Comparison of ENCODE assay signal across 14 mouse cellular contexts in genomic region chr10:123456800-123457199, GRCm38 (mm10).
A peak's percentile ranks its signal among the peaks of the same experiment; 100 is the strongest.
DNase-seq lines count a peak whose midpoint lies in the region; ATAC-seq and TF ChIP-seq lines count a peak whose summit lies in the region.
"Had no signal": no experiment of that assay in that cellular context is flagged by ENCODE, and none has a peak within 500 bp of the region (broad histone marks: within the 10 kb centered on the region; RNA-seq: fewer than 3 reads in every experiment).

No protein-coding gene starts in this region.

- TF ChIP-seq EP300 in lung, postnatal 0 days (IDR thresholded peaks at IDR 0.05) = no peak

- no peak overlapping the region for H3K4me2 ChIP-seq in hindbrain, embryonic 14.5 days (replicated peaks)
- no peak overlapping the region for H3K4me2 ChIP-seq in lung, postnatal 0 days (replicated peaks; ENCODE audit: low read depth, low read length)
- H3K4me2 ChIP-seq: embryonic facial prominence, embryonic 12.5 days; forebrain, embryonic 12.5 days had no signal

- TF ChIP-seq CTCF in lung, postnatal 0 days (IDR thresholded peaks at IDR 0.05) = peak; percentile 61

- no peaks in the 10 kb centered on the region for H3K4me1 ChIP-seq in hindbrain, embryonic 14.5 days (replicated peaks; ENCODE audit: control insufficient read depth, insufficient read depth, low read length)
- no peaks in the 10 kb centered on the region for H3K4me1 ChIP-seq in hindbrain, embryonic 10.5 days (replicated peaks)
- H3K4me1 ChIP-seq in lung, postnatal 0 days (ENCODE audit: insufficient read depth, low read depth, low read length) = no peaks in the 10 kb centered on the region
- H3K4me1 ChIP-seq: embryonic facial prominence, embryonic 12.5 days; forebrain, embryonic 12.5 days had no signal

- no peaks in the 10 kb centered on the region for H3K27me3 ChIP-seq in hindbrain, embryonic 14.5 days (ENCODE audit: control insufficient read depth, insufficient read depth, low read length)
- no peaks in the 10 kb centered on the region for H3K27me3 ChIP-seq in hindbrain, embryonic 10.5 days (ENCODE audit: insufficient read depth, poor library complexity, severe bottlenecking)
- no peaks in the 10 kb centered on the region for H3K27me3 ChIP-seq in lung, postnatal 0 days (replicated peaks; ENCODE audit: insufficient read depth, low read length)
- H3K27me3 ChIP-seq: embryonic facial prominence, embryonic 12.5 days; forebrain, embryonic 12.5 days had no signal

- H3K9ac ChIP-seq in hindbrain, embryonic 14.5 days = no peak overlapping the region
- H3K9ac ChIP-seq in lung, postnatal 0 days (replicated peaks; ENCODE audit: low read depth) = no peak overlapping the region
- H3K9ac ChIP-seq: embryonic facial prominence, embryonic 12.5 days; forebrain, embryonic 12.5 days had no signal

- ATAC-seq in hindbrain, embryonic 14.5 days (ENCODE audit: low FRiP score) = no peak
- ATAC-seq in lung, postnatal 0 days = no peak

- DNase-seq in hindbrain, embryonic 14.5 days (ENCODE audit: low spot score) = peak; percentile 49
- no peak for DNase-seq in hindbrain, embryonic 10.5 days (ENCODE audit: low spot score)
- DNase-seq in lung, postnatal 0 days (ENCODE audit: low spot score) = peak; percentile 41
- DNase-seq in lung, postnatal 25 days (ENCODE audit: low spot score) = no peak
- peak; percentile 6 for DNase-seq in R1 (ENCODE audit: low read depth, low spot score)
- peak; percentile 12 for DNase-seq in telencephalon, adult 2 months (ENCODE audit: low read depth, low spot score)
- no peak for DNase-seq in layer of hippocampus, postnatal 25 days (ENCODE audit: extremely low spot score in 1 of 2, low spot score in 1 of 2)
- DNase-seq: cerebellum, adult 2 months; gastrocnemius, postnatal 10 days; kidney, postnatal 14 days; liver; thymus, postnatal 25 days had no signal

- 88% methylated on average over 1 of the region's 1 CpGs for WGBS in hindbrain, embryonic 14.5 days
- WGBS in hindbrain, embryonic 10.5 days = 86% methylated on average over 1 of the region's 1 CpGs
- WGBS in lung, postnatal 0 days = 73% methylated on average over 1 of the region's 1 CpGs

- H3K4me3 ChIP-seq in hindbrain, embryonic 14.5 days (replicated peaks; ENCODE audit: low read length) = no peak overlapping the region
- no peak overlapping the region for H3K4me3 ChIP-seq in hindbrain, embryonic 10.5 days
- H3K4me3 ChIP-seq in lung, postnatal 0 days (ENCODE audit: low read depth, low read length) = no peak overlapping the region
- H3K4me3 ChIP-seq: embryonic facial prominence, embryonic 12.5 days; forebrain, embryonic 12.5 days had no signal

- H3K27ac ChIP-seq in hindbrain, embryonic 14.5 days = no peak overlapping the region
- H3K27ac ChIP-seq in hindbrain, embryonic 10.5 days = no peak overlapping the region
- H3K27ac ChIP-seq in lung, postnatal 0 days (ENCODE audit: low read length) = no peak overlapping the region
- H3K27ac ChIP-seq: embryonic facial prominence, embryonic 12.5 days; forebrain, embryonic 12.5 days had no signal

- H3K9me3 ChIP-seq in hindbrain, embryonic 14.5 days (ENCODE audit: control insufficient read depth, low read length) = no peaks in the 10 kb centered on the region
- no peaks in the 10 kb centered on the region for H3K9me3 ChIP-seq in hindbrain, embryonic 10.5 days
- no peaks in the 10 kb centered on the region for H3K9me3 ChIP-seq in lung, postnatal 0 days (ENCODE audit: low read length)
- H3K9me3 ChIP-seq: embryonic facial prominence, embryonic 12.5 days; forebrain, embryonic 12.5 days had no signal

- no peaks in the 10 kb centered on the region for H3K36me3 ChIP-seq in hindbrain, embryonic 14.5 days (replicated peaks; ENCODE audit: control insufficient read depth, insufficient read depth)
- H3K36me3 ChIP-seq in hindbrain, embryonic 10.5 days = no peaks in the 10 kb centered on the region
- no peaks in the 10 kb centered on the region for H3K36me3 ChIP-seq in lung, postnatal 0 days (ENCODE audit: insufficient read depth, low read length)
- H3K36me3 ChIP-seq: embryonic facial prominence, embryonic 12.5 days; forebrain, embryonic 12.5 days had no signal

Comparison
In these comparisons a context has a peak if more than half of its experiments do, and no peak if none do; other contexts are left out.
1. DNase-seq: peak in hindbrain, embryonic 14.5 days (single experiment), lung, postnatal 0 days (single experiment), R1 (single experiment) and telencephalon, adult 2 months (single experiment); none in hindbrain, embryonic 10.5 days (single experiment), lung, postnatal 25 days (single experiment) and layer of hippocampus, postnatal 25 days (0 of 2).